Mouse (Mus musculus) CH12.LX (cell line): ENCODE measurements at regions not wholly inside any gene's neighbourhood (a gene's known extent, or its start where the extent isn't known, plus 50 kb on each side); places are given as distances from the start of the nearest gene placed in this dataset.

Experiments
- DNase-seq: peaks from one replicate; pipeline ENCODE4 v3.0.0-alpha.2; 2013; ENCODE audit errors: extremely low read depth
- H3K27ac ChIP-seq: 2 replicates; pipeline ENCODE4 v1.5.1; 2012; ENCODE audit warnings: low read depth, mild to moderate bottlenecking, control low read depth, moderate library complexity; ENCODE audit not compliant: insufficient read depth
- H3K27me3 ChIP-seq: replicated peaks from 2 replicates; pipeline ENCODE3; 2012; ENCODE audit warnings: inconsistent platforms
- H3K36me3 ChIP-seq, 2 experiments: replicated peaks in 1 of 2; 2 replicates each; pipeline versions ENCODE3 to v1.6.1; 2012; ENCODE audit warnings: inconsistent platforms in 1 of 2, low read length in 1 of 2, mild to moderate bottlenecking in 1 of 2, mixed read lengths in 1 of 2, moderate library complexity in 1 of 2; ENCODE audit not compliant: control insufficient read depth in 1 of 2, insufficient read depth in 1 of 2
- H3K4me1 ChIP-seq, 2 experiments: 2 replicates each; pipeline ENCODE4 v1.6.1; 2012; ENCODE audit warnings: inconsistent platforms in 1 of 2, moderate library complexity in 1 of 2; ENCODE audit not compliant: insufficient read depth in 2 of 2, control insufficient read depth in 1 of 2
- H3K4me2 ChIP-seq: 2 replicates; pipeline ENCODE4 v1.6.1; 2012; ENCODE audit warnings: low read depth, mild to moderate bottlenecking, control low read depth; ENCODE audit not compliant: poor library complexity, insufficient read depth, severe bottlenecking
- H3K4me3 ChIP-seq, 3 experiments: fragments of 150-350 bp in 1 of 3; sonication (generic) in 1 of 3; replicated peaks in 1 of 3; 2 replicates each; pipeline versions ENCODE3 to v1.5.1; 2011 to 2012; ENCODE audit warnings: low read depth in 2 of 3, low read length in 2 of 3, mild to moderate bottlenecking in 2 of 3, moderate library complexity in 2 of 3, control low read depth in 1 of 3, improper control_type of control experiment in 1 of 3, inconsistent platforms in 1 of 3, mixed read lengths in 1 of 3; ENCODE audit not compliant: poor library complexity in 1 of 3
- H3K79me2 ChIP-seq: replicated peaks from 2 replicates; pipeline ENCODE4 v1.6.1; 2012; ENCODE audit warnings: mild to moderate bottlenecking, moderate library complexity; ENCODE audit not compliant: control insufficient read depth, poor library complexity, insufficient read depth, severe bottlenecking; ENCODE audit errors: extremely low read depth
- H3K9ac ChIP-seq: 2 replicates; pipeline ENCODE4 v1.6.1; 2012; ENCODE audit warnings: low read depth, mild to moderate bottlenecking, control low read depth, moderate library complexity; ENCODE audit not compliant: insufficient read depth
- H3K9me3 ChIP-seq: replicated peaks from 2 replicates; pipeline ENCODE3; 2012; ENCODE audit warnings: low read length, inconsistent platforms, mixed read lengths
- BHLHE40 ChIP-seq: IDR thresholded peaks from 2 replicates; pipeline ENCODE4 v1.6.1; 2011; ENCODE audit warnings: mild to moderate bottlenecking, low read depth, low read length, improper control_type of control experiment
- CTCF ChIP-seq, 2 experiments: IDR thresholded peaks in 1 of 2; conservative IDR thresholded peaks in 1 of 2; 2 replicates each; pipeline ENCODE4 v1.5.1; 2011 to 2012; ENCODE audit warnings: low read depth in 2 of 2, low read length in 2 of 2, improper control_type of control experiment in 1 of 2, inconsistent platforms in 1 of 2, mild to moderate bottlenecking in 1 of 2, moderate library complexity in 1 of 2
- E2F4 ChIP-seq: IDR thresholded peaks from 2 replicates; pipeline ENCODE4 v1.6.1; 2011; ENCODE audit warnings: low read depth, low read length, improper control_type of control experiment; ENCODE audit not compliant: insufficient replicate concordance
- JUN ChIP-seq: IDR thresholded peaks from 2 replicates; pipeline ENCODE4 v1.6.1; 2011; ENCODE audit warnings: low read depth, mild to moderate bottlenecking, low read length, improper control_type of control experiment, moderate library complexity; ENCODE audit not compliant: insufficient read depth
- JUND ChIP-seq: conservative IDR thresholded peaks from 2 replicates; pipeline ENCODE4 v1.6.1; 2011; ENCODE audit warnings: low read depth, low read length, improper control_type of control experiment
- MAFK ChIP-seq: IDR thresholded peaks from 2 replicates; pipeline ENCODE4 v1.6.1; 2011; ENCODE audit warnings: low read length, improper control_type of control experiment; ENCODE audit not compliant: insufficient replicate concordance
- MAX ChIP-seq: IDR thresholded peaks from 2 replicates; pipeline ENCODE4 v1.6.1; 2011; ENCODE audit warnings: low read length, improper control_type of control experiment
- MXI1 ChIP-seq: IDR thresholded peaks from 2 replicates; pipeline ENCODE4 v1.6.1; 2011; ENCODE audit warnings: mild to moderate bottlenecking, low read depth, low read length, improper control_type of control experiment
- POLR2A ChIP-seq: IDR thresholded peaks from 2 replicates; pipeline ENCODE4 v1.6.1; 2011; ENCODE audit warnings: low read depth, mild to moderate bottlenecking, improper control_type of control experiment, low read length
- RAD21 ChIP-seq: IDR thresholded peaks from 2 replicates; pipeline ENCODE4 v1.6.1; 2011; ENCODE audit warnings: low read depth, mild to moderate bottlenecking, low read length, improper control_type of control experiment, moderate library complexity
- SIN3A ChIP-seq: IDR thresholded peaks from 2 replicates; pipeline ENCODE4 v1.6.1; 2012; ENCODE audit warnings: low read length, improper control_type of control experiment, inconsistent platforms
- TCF12 ChIP-seq: IDR thresholded peaks from 2 replicates; pipeline ENCODE4 v1.6.1; 2014; ENCODE audit warnings: low read depth, mild to moderate bottlenecking, inconsistent platforms, low read length, improper control_type of control experiment
- UBTF ChIP-seq: IDR thresholded peaks from 2 replicates; pipeline ENCODE4 v1.6.1; 2012; ENCODE audit warnings: low read depth, mild to moderate bottlenecking, inconsistent platforms, low read length, improper control_type of control experiment, moderate library complexity
- ZC3H11A ChIP-seq: IDR thresholded peaks from 2 replicates; pipeline ENCODE4 v1.6.1; 2012; ENCODE audit warnings: low read depth, mild to moderate bottlenecking, inconsistent platforms, low read length, improper control_type of control experiment
- ZKSCAN1 ChIP-seq: IDR thresholded peaks from 2 replicates; pipeline ENCODE4 v1.6.1; 2012; ENCODE audit warnings: low read depth, inconsistent platforms, low read length, improper control_type of control experiment, borderline replicate concordance
- ZNF384 ChIP-seq: IDR thresholded peaks from 2 replicates; pipeline ENCODE4 v1.6.1; 2012; ENCODE audit warnings: low read depth, low read length, improper control_type of control experiment, inconsistent platforms
- dilution Hi-C: fragments of 300-500 bp; cut with MboI; formaldehyde crosslinking; loops from 2 replicates; pipeline ENCODE4 v1.14.3; 2020; ENCODE audit warnings: low sequenced_read_pairs; ENCODE audit not compliant: extremely low pct_unique_long_range_greater_than_20kb, extremely low pct_ligation_motif_present
- in situ Hi-C: fragments of 300-500 bp; cut with MboI; formaldehyde crosslinking; loops from 3 replicates; pipeline ENCODE4 v1.14.3; 2019; ENCODE audit warnings: low sequenced_read_pairs, low pct_ligation_motif_present, low pct_unique_long_range_greater_than_20kb, mixed read lengths

- in situ Hi-C loops: no loop called here
- DNase-seq: no peak
- Histone ChIP-seq H3K4me3 (no peak overlapping the region), H3K27me3 (no peaks in the 10 kb centered on the region), H3K9ac (no peak overlapping the region), H3K36me3 (no peaks in the 10 kb centered on the region), H3K4me1 (0 out of 4 replicates have a peak, but pooled peaks cover 0 to 4% of the 10 kb centered on the region in 2 experiments), H3K9me3 (no peaks in the 10 kb centered on the region), H3K4me2 (no peak overlapping the region), H3K27ac (no peak overlapping the region), H3K79me2 (no peaks in the 10 kb centered on the region)
- dilution Hi-C loops: no loop called here
- TF ChIP-seq MXI1 (no peak), SIN3A (no peak), E2F4 (no peak), ZNF384 (no peak)
Observed at GRCm38 (mm10) chr11:48249315-48249714, 260.5 kb upstream of the Sgcd start.

GRCm38 (mm10) chr11:48221156-48221555 is 232.4 kb upstream of the Sgcd start:
- in situ Hi-C loops: no loop called here
- Histone ChIP-seq H3K4me3 (no peak overlapping the region), H3K4me2 (no peak overlapping the region)
- dilution Hi-C loops: no loop called here
- TF ChIP-seq CTCF (conservative IDR thresholded peaks at IDR 0.05 in 1 of 2, IDR thresholded peaks at IDR 0.05 in 1 of 2; ENCODE audit: low read depth in 2 of 2, low read length in 2 of 2) (no peak), MAFK (no peak), RAD21 (no peak), UBTF (no peak), BHLHE40 (no peak), JUN (no peak), ZC3H11A (no peak), MAX (no peak), MXI1 (no peak), ZKSCAN1 (no peak), SIN3A (no peak), JUND (no peak), POLR2A (no peak), TCF12 (no peak)
- TF ChIP-seq, all 38 proteins: peak for 0
- no peaks in the 10 kb centered on the region for H3K9me3 ChIP-seq
- H3K36me3 ChIP-seq: no peaks in the 10 kb centered on the region
- no peaks in the 10 kb centered on the region for H3K27me3 ChIP-seq
- H3K27ac ChIP-seq: no peak overlapping the region
- no peak overlapping the region for H3K9ac ChIP-seq
- no peaks in the 10 kb centered on the region for H3K79me2 ChIP-seq
- H3K4me1 ChIP-seq: peaks cover 0 to 4% of the 10 kb centered on the region in 2 experiments; a peak in 2 of 4 replicates
- DNase-seq: no peak
